8 mouse cellular contexts compared by ENCODE assay signal in genomic region chr9:50850271-50850670, GRCm38 (mm10). TPM values are rescaled to one million over a fixed set of nuclear protein-coding genes. Genes with fewer than 3 reads are reported as not detected.
DNase-seq lines count a peak whose midpoint lies in the region; ATAC-seq lines count a peak whose summit lies in the region.
"Had no signal": no experiment of that assay in that cellular context is flagged by ENCODE, and none has a peak within 500 bp of the region (broad histone marks: within the 10 kb centered on the region; RNA-seq: fewer than 3 reads in every experiment).

No protein-coding gene starts in this region.

- H3K27me3 ChIP-seq in hindbrain, embryonic 15.5 days, result no peaks in the 10 kb centered on the region
- H3K27me3 ChIP-seq in hindbrain, embryonic 13.5 days, result no peaks in the 10 kb centered on the region
- no peaks in the 10 kb centered on the region for H3K27me3 ChIP-seq in intestine, embryonic 14.5 days (replicated peaks; ENCODE audit: control insufficient read depth, insufficient read depth, low read length)

- 0 out of 2 replicates have a peak overlapping the region, but pooled peaks have one; percentile 2 for H3K4me2 ChIP-seq in hindbrain, embryonic 15.5 days
- no peak overlapping the region for H3K4me2 ChIP-seq in hindbrain, embryonic 13.5 days
- H3K4me2 ChIP-seq in intestine, embryonic 14.5 days (ENCODE audit: low read length), result peak overlapping the region; percentile 38

- no peaks in the 10 kb centered on the region for H3K36me3 ChIP-seq in hindbrain, embryonic 15.5 days
- H3K36me3 ChIP-seq in hindbrain, embryonic 13.5 days, result 0 out of 2 replicates have a peak, but pooled peaks cover 5% of the 10 kb centered on the region
- H3K36me3 ChIP-seq in intestine, embryonic 14.5 days (ENCODE audit: control insufficient read depth, insufficient read depth, low read length), result no peaks in the 10 kb centered on the region

- peak; percentile 33 for DNase-seq in urinary bladder, postnatal 14 days (ENCODE audit: low spot score)
- DNase-seq in urinary bladder, adult 18-20 months (ENCODE audit: low spot score in 2 of 2), result no peak
- no peak for DNase-seq in intestine, embryonic 14.5 days (ENCODE audit: low spot score)
- DNase-seq in cerebellum, adult 9-10 months, result no peak
- DNase-seq in layer of hippocampus, adult 9-11 months, result no peak
- DNase-seq: cerebellum, adult 11 months had no signal

- H3K27ac ChIP-seq in hindbrain, embryonic 15.5 days (replicated peaks), result no peak overlapping the region
- H3K27ac ChIP-seq in hindbrain, embryonic 13.5 days, result no peak overlapping the region
- no peak overlapping the region; the same call in 1 of the 2 replicates for H3K27ac ChIP-seq in intestine, embryonic 14.5 days (ENCODE audit: low read depth)

- WGBS in hindbrain, embryonic 15.5 days, result 28% methylated on average over 11 of the region's 11 CpGs
- WGBS in hindbrain, embryonic 13.5 days, result 33% methylated on average over 11 of the region's 11 CpGs
- 16% methylated on average over 11 of the region's 11 CpGs for WGBS in intestine, embryonic 14.5 days

- H3K4me1 ChIP-seq in hindbrain, embryonic 15.5 days (replicated peaks), result peaks cover 12% of the 10 kb centered on the region; the same call in 1 of the 2 replicates
- peaks cover 24% of the 10 kb centered on the region for H3K4me1 ChIP-seq in hindbrain, embryonic 13.5 days (replicated peaks)
- peaks cover 16% of the 10 kb centered on the region; the same call in 1 of the 2 replicates for H3K4me1 ChIP-seq in intestine, embryonic 14.5 days (replicated peaks; ENCODE audit: control insufficient read depth, insufficient read depth, low read length)

- no peak overlapping the region for H3K4me3 ChIP-seq in hindbrain, embryonic 15.5 days
- no peak overlapping the region for H3K4me3 ChIP-seq in hindbrain, embryonic 13.5 days
- no peak overlapping the region for H3K4me3 ChIP-seq in intestine, embryonic 14.5 days (ENCODE audit: low read depth, low read length)

- ATAC-seq in hindbrain, embryonic 15.5 days (ENCODE audit: low FRiP score, low read depth), result no peak
- ATAC-seq in hindbrain, embryonic 13.5 days (ENCODE audit: low FRiP score), result no peak
- ATAC-seq in intestine, embryonic 14.5 days (replicated peaks; ENCODE audit: low FRiP score, low TSS enrichment, low read depth), result no peak

- H3K9ac ChIP-seq in hindbrain, embryonic 15.5 days, result no peak overlapping the region
- no peak overlapping the region; the same call in 1 of the 2 replicates for H3K9ac ChIP-seq in hindbrain, embryonic 13.5 days
- H3K9ac ChIP-seq in intestine, embryonic 14.5 days (ENCODE audit: low read length), result no peak overlapping the region

- H3K9me3 ChIP-seq in hindbrain, embryonic 15.5 days, result no peaks in the 10 kb centered on the region
- H3K9me3 ChIP-seq in hindbrain, embryonic 13.5 days, result no peaks in the 10 kb centered on the region
- H3K9me3 ChIP-seq in intestine, embryonic 14.5 days (ENCODE audit: control insufficient read depth, low read length), result no peaks in the 10 kb centered on the region

RNA-seq across cellular contexts. Expression of gene Ppp2r1b, which starts 5.2 kb away (rescaled TPM):
- 43.8 and 44.8 TPM in 2 replicates for polyA plus RNA-seq in hindbrain, embryonic 15.5 days (2015; fragmentation: Nextera tagmentation; extraction: Ambion mirVana)
- 53.5 and 54.4 TPM in 2 replicates for polyA plus RNA-seq in hindbrain, embryonic 13.5 days (2015; fragmentation: Nextera tagmentation; extraction: Ambion mirVana)
- 73.9 and 80.8 TPM in 2 replicates for polyA plus RNA-seq in intestine, embryonic 14.5 days (2014; fragmentation: Nextera tagmentation; extraction: Ambion mirVana)
